Mouse (Mus musculus) CH12.LX (cell line): ENCODE measurements at regions not wholly inside any gene's neighbourhood (a gene's known extent, or its start where the extent isn't known, plus 50 kb on each side); places are given as distances from the start of the nearest gene placed in this dataset.
"Not testable (repeated sequence)": the region's sequence is repeated elsewhere in the genome, so short reads cannot be mapped to it uniquely, and the experiment has no call there.

Source experiments
- DNase-seq: peaks from one replicate; pipeline ENCODE4 v3.0.0-alpha.2; 2013; ENCODE audit errors: extremely low read depth
- H3K27ac ChIP-seq: 2 replicates; pipeline ENCODE4 v1.5.1; 2012; ENCODE audit warnings: low read depth, mild to moderate bottlenecking, control low read depth, moderate library complexity; ENCODE audit not compliant: insufficient read depth
- H3K27me3 ChIP-seq: replicated peaks from 2 replicates; pipeline ENCODE3; 2012; ENCODE audit warnings: inconsistent platforms
- H3K36me3 ChIP-seq, 2 experiments: replicated peaks in 1 of 2; 2 replicates each; pipeline versions ENCODE3 to v1.6.1; 2012; ENCODE audit warnings: inconsistent platforms in 1 of 2, low read length in 1 of 2, mild to moderate bottlenecking in 1 of 2, mixed read lengths in 1 of 2, moderate library complexity in 1 of 2; ENCODE audit not compliant: control insufficient read depth in 1 of 2, insufficient read depth in 1 of 2
- H3K4me1 ChIP-seq, 2 experiments: 2 replicates each; pipeline ENCODE4 v1.6.1; 2012; ENCODE audit warnings: inconsistent platforms in 1 of 2, moderate library complexity in 1 of 2; ENCODE audit not compliant: insufficient read depth in 2 of 2, control insufficient read depth in 1 of 2
- H3K4me2 ChIP-seq: 2 replicates; pipeline ENCODE4 v1.6.1; 2012; ENCODE audit warnings: low read depth, mild to moderate bottlenecking, control low read depth; ENCODE audit not compliant: poor library complexity, insufficient read depth, severe bottlenecking
- H3K4me3 ChIP-seq, 3 experiments: fragments of 150-350 bp in 1 of 3; sonication (generic) in 1 of 3; replicated peaks in 1 of 3; 2 replicates each; pipeline versions ENCODE3 to v1.5.1; 2011 to 2012; ENCODE audit warnings: low read depth in 2 of 3, low read length in 2 of 3, mild to moderate bottlenecking in 2 of 3, moderate library complexity in 2 of 3, control low read depth in 1 of 3, improper control_type of control experiment in 1 of 3, inconsistent platforms in 1 of 3, mixed read lengths in 1 of 3; ENCODE audit not compliant: poor library complexity in 1 of 3
- H3K79me2 ChIP-seq: replicated peaks from 2 replicates; pipeline ENCODE4 v1.6.1; 2012; ENCODE audit warnings: mild to moderate bottlenecking, moderate library complexity; ENCODE audit not compliant: control insufficient read depth, poor library complexity, insufficient read depth, severe bottlenecking; ENCODE audit errors: extremely low read depth
- H3K9ac ChIP-seq: 2 replicates; pipeline ENCODE4 v1.6.1; 2012; ENCODE audit warnings: low read depth, mild to moderate bottlenecking, control low read depth, moderate library complexity; ENCODE audit not compliant: insufficient read depth
- H3K9me3 ChIP-seq: replicated peaks from 2 replicates; pipeline ENCODE3; 2012; ENCODE audit warnings: low read length, inconsistent platforms, mixed read lengths
- BHLHE40 ChIP-seq: IDR thresholded peaks from 2 replicates; pipeline ENCODE4 v1.6.1; 2011; ENCODE audit warnings: mild to moderate bottlenecking, low read depth, low read length, improper control_type of control experiment
- CHD2 ChIP-seq: IDR thresholded peaks from 2 replicates; pipeline ENCODE4 v1.6.1; 2011; ENCODE audit warnings: low read length, improper control_type of control experiment
- GABPA ChIP-seq: IDR thresholded peaks from 2 replicates; pipeline ENCODE4 v1.6.1; 2012; ENCODE audit warnings: low read depth, low read length, improper control_type of control experiment, inconsistent platforms; ENCODE audit not compliant: insufficient replicate concordance
- IRF4 ChIP-seq: IDR thresholded peaks from 2 replicates; pipeline ENCODE4 v1.6.1; 2014; ENCODE audit warnings: low read depth, mild to moderate bottlenecking, inconsistent platforms, low read length, improper control_type of control experiment
- JUN ChIP-seq: IDR thresholded peaks from 2 replicates; pipeline ENCODE4 v1.6.1; 2011; ENCODE audit warnings: low read depth, mild to moderate bottlenecking, low read length, improper control_type of control experiment, moderate library complexity; ENCODE audit not compliant: insufficient read depth
- KAT2A ChIP-seq: IDR thresholded peaks from 2 replicates; pipeline ENCODE4 v1.6.1; 2012; ENCODE audit warnings: low read length, improper control_type of control experiment, inconsistent platforms; ENCODE audit not compliant: insufficient replicate concordance
- MAZ ChIP-seq: IDR thresholded peaks from 2 replicates; pipeline ENCODE4 v1.6.1; 2012; ENCODE audit warnings: low read depth, mild to moderate bottlenecking, inconsistent platforms, low read length, improper control_type of control experiment, moderate library complexity
- MXI1 ChIP-seq: IDR thresholded peaks from 2 replicates; pipeline ENCODE4 v1.6.1; 2011; ENCODE audit warnings: mild to moderate bottlenecking, low read depth, low read length, improper control_type of control experiment
- PAX5 ChIP-seq: IDR thresholded peaks from 2 replicates; pipeline ENCODE4 v1.6.1; 2012; ENCODE audit warnings: low read length, inconsistent platforms, mixed read lengths
- RAD21 ChIP-seq: IDR thresholded peaks from 2 replicates; pipeline ENCODE4 v1.6.1; 2011; ENCODE audit warnings: low read depth, mild to moderate bottlenecking, low read length, improper control_type of control experiment, moderate library complexity
- SIN3A ChIP-seq: IDR thresholded peaks from 2 replicates; pipeline ENCODE4 v1.6.1; 2012; ENCODE audit warnings: low read length, improper control_type of control experiment, inconsistent platforms
- TBP ChIP-seq: conservative IDR thresholded peaks from 2 replicates; pipeline ENCODE4 v1.6.1; 2011; ENCODE audit warnings: low read depth, low read length, improper control_type of control experiment
- USF1 ChIP-seq: IDR thresholded peaks from 2 replicates; pipeline ENCODE4 v1.6.1; 2014; ENCODE audit warnings: low read depth, mild to moderate bottlenecking, inconsistent platforms, low read length, improper control_type of control experiment
- USF2 ChIP-seq: conservative IDR thresholded peaks from 2 replicates; pipeline ENCODE4 v1.6.1; 2011; ENCODE audit warnings: low read depth, low read length, improper control_type of control experiment
- ZMIZ1 ChIP-seq: IDR thresholded peaks from 2 replicates; pipeline ENCODE4 v1.6.1; 2012; ENCODE audit warnings: low read depth, mild to moderate bottlenecking, inconsistent platforms, low read length, improper control_type of control experiment
- dilution Hi-C: fragments of 300-500 bp; cut with MboI; formaldehyde crosslinking; loops from 2 replicates; pipeline ENCODE4 v1.14.3; 2020; ENCODE audit warnings: low sequenced_read_pairs; ENCODE audit not compliant: extremely low pct_unique_long_range_greater_than_20kb, extremely low pct_ligation_motif_present
- in situ Hi-C: fragments of 300-500 bp; cut with MboI; formaldehyde crosslinking; loops from 3 replicates; pipeline ENCODE4 v1.14.3; 2019; ENCODE audit warnings: low sequenced_read_pairs, low pct_ligation_motif_present, low pct_unique_long_range_greater_than_20kb, mixed read lengths

DNA sequence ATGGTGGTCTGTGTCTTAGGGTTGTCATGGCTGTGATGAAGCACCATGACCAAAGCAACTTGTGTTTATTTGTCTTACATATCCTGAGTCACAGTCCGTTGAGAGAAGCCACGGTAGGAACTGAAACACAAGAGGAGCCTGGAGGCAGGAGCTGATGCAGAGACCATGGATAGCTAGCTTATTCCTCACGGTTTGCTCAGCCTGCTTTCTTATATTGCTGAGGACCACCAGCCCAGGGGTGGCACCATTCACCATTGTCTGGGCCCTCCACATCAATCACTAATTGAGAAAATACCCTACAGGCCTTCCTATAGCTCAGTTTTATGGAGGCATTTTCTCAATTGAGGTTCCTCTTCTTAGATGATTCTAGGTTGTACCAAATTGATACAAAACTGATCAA, 77.5 kb upstream of the Neurl1b start:
- dilution Hi-C loops (no loop called here), in situ Hi-C loops (no loop called here)
- H3K4me2 ChIP-seq: no peak overlapping the region
- DNase-seq: no peak
- no peaks in the 10 kb centered on the region for H3K79me2 ChIP-seq
- peaks cover 63% of the 10 kb centered on the region for H3K27me3 ChIP-seq
- no peak for TF ChIP-seq MXI1
- TF ChIP-seq PAX5: no peak
- no peaks in the 10 kb centered on the region for H3K36me3 ChIP-seq
- H3K27ac ChIP-seq: no peak overlapping the region
- no peaks in the 10 kb centered on the region for H3K4me1 ChIP-seq
- H3K9ac ChIP-seq: no peak overlapping the region
- no peaks in the 10 kb centered on the region for H3K9me3 ChIP-seq
- no peak overlapping the region for H3K4me3 ChIP-seq

- in situ Hi-C loops, H3K4me1 ChIP-seq, H3K9me3 ChIP-seq, H3K79me2 ChIP-seq, DNase-seq, dilution Hi-C loops, H3K4me2 ChIP-seq, H3K9ac ChIP-seq, H3K27ac ChIP-seq, H3K4me3 ChIP-seq, H3K36me3 ChIP-seq: not testable (repeated sequence)
- peaks cover 47% of the 10 kb centered on the region for H3K27me3 ChIP-seq
These were observed 69.2 kb upstream of the Neurl1b start for GRCm38 (mm10) chr17:26345436-26345835.

DNA sequence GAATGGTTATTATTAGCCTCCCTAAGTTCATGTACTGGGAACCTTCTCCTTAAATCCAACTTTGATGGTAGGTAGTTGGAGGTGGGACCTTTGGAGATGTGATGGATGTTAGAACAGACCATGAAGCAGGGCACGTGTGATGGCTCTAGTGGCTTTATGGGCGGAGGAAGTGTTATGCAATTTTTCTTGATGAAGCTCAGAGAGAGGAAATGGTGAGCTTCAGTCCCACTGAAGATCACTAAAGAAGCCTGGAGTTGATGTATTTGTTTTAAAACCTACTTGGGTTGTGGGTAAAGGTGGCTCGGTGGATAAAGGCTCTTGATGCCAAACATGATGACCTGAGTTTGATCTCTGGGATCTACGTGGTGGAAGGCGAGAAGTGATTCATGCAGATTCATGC, 66.5 kb upstream of the Neurl1b start:
- peaks cover 0 to 6% of the 10 kb centered on the region in 2 experiments; a peak in 2 of 4 replicates for H3K4me1 ChIP-seq
- in situ Hi-C loops: no loop called here

DNA sequence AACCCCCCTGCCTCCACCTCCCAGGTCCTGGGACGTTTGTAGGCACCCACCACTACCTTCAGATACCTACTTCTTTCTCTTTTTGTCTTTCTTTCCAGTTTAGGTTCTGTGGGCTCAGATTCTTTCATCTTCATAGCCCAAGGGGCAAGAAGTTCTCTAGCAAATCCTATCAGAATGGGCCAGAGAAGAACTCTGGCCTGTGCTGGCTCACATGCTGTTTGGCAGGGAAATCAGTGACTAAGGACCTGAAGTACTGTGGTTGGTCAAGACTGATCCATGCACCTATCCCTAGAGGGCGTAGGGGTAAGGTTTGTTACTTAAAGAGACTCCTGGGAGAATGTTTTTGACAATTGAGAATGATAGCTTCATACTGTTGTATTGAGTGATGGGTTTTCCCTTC, 64.9 kb upstream of the Neurl1b start:
- Histone ChIP-seq H3K4me1 (peaks cover 0 to 6% of the 10 kb centered on the region in 2 experiments; a peak in 2 of 4 replicates), H3K4me3 (no peak overlapping the region), H3K27me3 (peaks cover 77% of the 10 kb centered on the region), H3K9me3 (peaks cover 8% of the 10 kb centered on the region), H3K79me2 (no peaks in the 10 kb centered on the region), H3K9ac (no peak overlapping the region), H3K36me3 (no peaks in the 10 kb centered on the region), H3K4me2 (no peak overlapping the region), H3K27ac (no peak overlapping the region)
- dilution Hi-C loops (no loop called here), in situ Hi-C loops (no loop called here)
- TF ChIP-seq BHLHE40 (no peak), ZMIZ1 (no peak), TBP (no peak), GABPA (no peak), CHD2 (no peak), MAZ (no peak), JUN (no peak), KAT2A (no peak), USF2 (no peak), USF1 (no peak), SIN3A (no peak)
- no peak for DNase-seq

More for the DNA sequence above, 66.5 kb upstream of the Neurl1b start:
- Histone ChIP-seq H3K79me2 (no peaks in the 10 kb centered on the region), H3K27me3 (peaks cover 67% of the 10 kb centered on the region), H3K9ac (no peak overlapping the region), H3K9me3 (peaks cover 8% of the 10 kb centered on the region), H3K4me3 (no peak overlapping the region), H3K27ac (no peak overlapping the region), H3K36me3 (no peaks in the 10 kb centered on the region), H3K4me2 (no peak overlapping the region)
- TF ChIP-seq RAD21 (no peak), IRF4 (no peak)
- DNase-seq: no peak
- dilution Hi-C loops: no loop called here
